ENCODE assay signal across 16 mouse cellular contexts in the genomic region with DNA sequence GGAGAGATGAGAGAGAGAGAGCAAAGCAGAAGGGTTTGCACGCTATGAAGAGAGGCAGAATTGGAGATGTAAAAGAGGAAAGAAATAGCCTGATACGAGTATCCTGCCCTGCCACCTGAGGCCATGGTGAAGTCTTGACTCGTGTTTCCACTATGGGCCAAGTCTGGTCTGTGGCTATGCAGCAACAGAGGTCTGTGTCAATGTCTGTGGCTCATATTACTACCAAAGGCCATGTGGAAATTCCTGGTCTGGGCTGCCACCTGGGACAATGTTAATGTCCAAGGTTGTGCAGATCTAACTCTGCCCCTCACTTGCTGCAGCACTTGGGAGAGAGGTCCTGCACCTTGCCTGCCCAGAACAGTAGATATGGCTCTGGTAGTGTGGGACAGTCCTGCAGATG.
"Had no signal": no experiment of that assay in that cellular context is flagged by ENCODE, and none has a peak within 500 bp of the region (broad histone marks: within the 10 kb centered on the region; RNA-seq: fewer than 3 reads in every experiment).

No protein-coding gene starts in this region.

- H3K9me3 ChIP-seq: liver, embryonic 15.5 days; megakaryocyte, embryonic 14.5 days; midbrain, embryonic 13.5 days; midbrain, embryonic 15.5 days; neural tube, embryonic 12.5 days; stomach, embryonic 15.5 days had no signal

- H3K9ac ChIP-seq: liver, embryonic 15.5 days; liver, postnatal 0 days; midbrain, embryonic 13.5 days; midbrain, embryonic 15.5 days; neural tube, embryonic 12.5 days; stomach, embryonic 15.5 days had no signal

- H3K27me3 ChIP-seq: liver, embryonic 15.5 days; megakaryocyte, embryonic 14.5 days; midbrain, embryonic 13.5 days; midbrain, embryonic 15.5 days; neural tube, embryonic 12.5 days; stomach, embryonic 15.5 days had no signal

- H3K4me3 ChIP-seq: liver, embryonic 15.5 days; megakaryocyte, embryonic 14.5 days; midbrain, embryonic 13.5 days; midbrain, embryonic 15.5 days; neural tube, embryonic 12.5 days; stomach, embryonic 15.5 days had no signal

- ATAC-seq: liver, postnatal 0 days; lung, postnatal 0 days; midbrain, embryonic 13.5 days; midbrain, embryonic 15.5 days had no signal

- DNase-seq: liver, postnatal 0 days; lung, adult 2 months; right cerebral cortex, postnatal 14 days; thymus, adult 2 months; thymus, postnatal 25 days; thymus, postnatal 4 days had no signal

- H3K36me3 ChIP-seq: liver, embryonic 15.5 days; midbrain, embryonic 13.5 days; midbrain, embryonic 15.5 days; neural tube, embryonic 12.5 days; stomach, embryonic 15.5 days had no signal

- H3K4me2 ChIP-seq: liver, embryonic 15.5 days; midbrain, embryonic 11.5 days; midbrain, embryonic 13.5 days; midbrain, embryonic 15.5 days; neural tube, embryonic 12.5 days; stomach, embryonic 15.5 days had no signal

- H3K27ac ChIP-seq: liver, embryonic 15.5 days; macrophage; midbrain, embryonic 13.5 days; midbrain, embryonic 15.5 days; neural tube, embryonic 12.5 days; stomach, embryonic 15.5 days; stomach, postnatal 0 days had no signal

- H3K4me1 ChIP-seq: liver, embryonic 15.5 days; midbrain, embryonic 13.5 days; midbrain, embryonic 15.5 days; neural tube, embryonic 12.5 days; stomach, embryonic 15.5 days had no signal
